Mouse (Mus musculus): ENCODE results near the gene Apobec4. TPM values are rescaled to one million over a fixed set of nuclear protein-coding genes. Genes with fewer than 3 reads are reported as not detected.

Gene Apobec4
- polyA plus RNA-seq (2016; fragmentation: Nextera tagmentation; extraction: Ambion mirVana), result not detected in 2 replicates

GRCm38 (mm10) chr1:152750312-152750965, at the start of gene Apobec4:
Apobec4 (plus strand) TSS chr1:152750551.
- H3K4me1 ChIP-seq, result peaks cover 3% of the 10 kb centered on the region
- no peaks in the 10 kb centered on the region for H3K36me3 ChIP-seq (replicated peaks)
- ATAC-seq (ENCODE audit: low FRiP score), result no peak
- H3K4me2 ChIP-seq, result no peak within 1 kb of the TSS
- WGBS, result 53% methylated on average over 13 of the region's 13 CpGs
- no peaks in the 10 kb centered on the region for H3K9me3 ChIP-seq
- H3K9ac ChIP-seq, result no peak within 1 kb of the TSS
- no peak within 1 kb of the TSS for H3K4me3 ChIP-seq (replicated peaks)
- no peak within 1 kb of the TSS for H3K27ac ChIP-seq
- no peaks in the 10 kb centered on the region for H3K27me3 ChIP-seq

GRCm38 (mm10) chr1:152701066-152701465, 49.3 kb upstream of the Apobec4 start:
- no peak for ATAC-seq (ENCODE audit: low FRiP score)
- 89% methylated on average over 5 of the region's 5 CpGs for WGBS
- Histone ChIP-seq H3K4me1 (0 out of 2 replicates have a peak, but pooled peaks cover 4% of the 10 kb centered on the region), H3K27me3 (no peaks in the 10 kb centered on the region), H3K9ac (no peak overlapping the region), H3K4me3 (replicated peaks) (no peak overlapping the region), H3K27ac (no peak overlapping the region), H3K9me3 (no peaks in the 10 kb centered on the region), H3K4me2 (no peak overlapping the region), H3K36me3 (replicated peaks) (no peaks in the 10 kb centered on the region)

- Histone ChIP-seq H3K4me1 (0 out of 2 replicates have a peak, but pooled peaks cover 4% of the 10 kb centered on the region), H3K36me3 (replicated peaks) (no peaks in the 10 kb centered on the region), H3K9me3 (no peaks in the 10 kb centered on the region), H3K27ac (no peak overlapping the region), H3K9ac (no peak overlapping the region), H3K4me3 (replicated peaks) (no peak overlapping the region), H3K4me2 (no peak overlapping the region), H3K27me3 (no peaks in the 10 kb centered on the region)
- ATAC-seq (ENCODE audit: low FRiP score), result peak; percentile 61; the same call in 1 of the 2 replicates
- 41% methylated on average over 6 of the region's 6 CpGs for WGBS
Measured at GRCm38 (mm10) chr1:152702920-152703319, 47.4 kb upstream of the Apobec4 start.

GRCm38 (mm10) chr1:152703941-152704340, 46.4 kb upstream of the Apobec4 start:
- Histone ChIP-seq H3K4me2 (no peak overlapping the region), H3K4me1 (0 out of 2 replicates have a peak, but pooled peaks cover 4% of the 10 kb centered on the region), H3K9me3 (no peaks in the 10 kb centered on the region), H3K36me3 (replicated peaks) (no peaks in the 10 kb centered on the region), H3K9ac (no peak overlapping the region), H3K27ac (no peak overlapping the region), H3K4me3 (replicated peaks) (no peak overlapping the region), H3K27me3 (no peaks in the 10 kb centered on the region)
- ATAC-seq (ENCODE audit: low FRiP score), result no peak
- WGBS, result 76% methylated on average over 6 of the region's 6 CpGs

- no peaks in the 10 kb centered on the region for H3K36me3 ChIP-seq (replicated peaks)
- ATAC-seq (ENCODE audit: low FRiP score), result no peak
- H3K4me1 ChIP-seq, result 0 out of 2 replicates have a peak, but pooled peaks cover 4% of the 10 kb centered on the region
- no peak overlapping the region for H3K4me2 ChIP-seq
- no peak overlapping the region for H3K9ac ChIP-seq
- H3K27me3 ChIP-seq, result no peaks in the 10 kb centered on the region
- no peak overlapping the region for H3K27ac ChIP-seq
- no peaks in the 10 kb centered on the region for H3K9me3 ChIP-seq
- H3K4me3 ChIP-seq (replicated peaks), result no peak overlapping the region
- 91% methylated on average over 2 of the region's 2 CpGs for WGBS
Measured at GRCm38 (mm10) chr1:152707560-152707959, 42.8 kb upstream of the Apobec4 start.

- ATAC-seq (ENCODE audit: low FRiP score), result no peak
- no peaks in the 10 kb centered on the region for H3K4me1 ChIP-seq
- H3K27me3 ChIP-seq, result no peaks in the 10 kb centered on the region
- WGBS, result 94% methylated on average over 4 of the region's 4 CpGs
- no peaks in the 10 kb centered on the region for H3K36me3 ChIP-seq (replicated peaks)
- no peak overlapping the region for H3K9ac ChIP-seq
- no peak overlapping the region for H3K27ac ChIP-seq
- no peak overlapping the region for H3K4me2 ChIP-seq
- no peaks in the 10 kb centered on the region for H3K9me3 ChIP-seq
- H3K4me3 ChIP-seq (replicated peaks), result no peak overlapping the region
Measured at GRCm38 (mm10) chr1:152711037-152711436, 39.3 kb upstream of the Apobec4 start.

GRCm38 (mm10) chr1:152713924-152714323, 36.4 kb upstream of the Apobec4 start:
- H3K27ac ChIP-seq, result no peak overlapping the region
- WGBS, result 67% methylated on average over 4 of the region's 4 CpGs
- no peaks in the 10 kb centered on the region for H3K36me3 ChIP-seq (replicated peaks)
- H3K9me3 ChIP-seq, result no peaks in the 10 kb centered on the region
- H3K9ac ChIP-seq, result no peak overlapping the region
- no peak overlapping the region for H3K4me2 ChIP-seq
- H3K4me3 ChIP-seq (replicated peaks), result no peak overlapping the region
- no peaks in the 10 kb centered on the region for H3K27me3 ChIP-seq
- no peaks in the 10 kb centered on the region for H3K4me1 ChIP-seq
- ATAC-seq (ENCODE audit: low FRiP score), result no peak

- H3K4me1 ChIP-seq, result no peaks in the 10 kb centered on the region
- no peaks in the 10 kb centered on the region for H3K9me3 ChIP-seq
- no peaks in the 10 kb centered on the region for H3K36me3 ChIP-seq (replicated peaks)
- H3K27ac ChIP-seq, result no peak overlapping the region
- no peaks in the 10 kb centered on the region for H3K27me3 ChIP-seq
- H3K4me3 ChIP-seq (replicated peaks), result no peak overlapping the region
- H3K9ac ChIP-seq, result no peak overlapping the region
- 49% methylated on average over 3 of the region's 3 CpGs for WGBS
- H3K4me2 ChIP-seq, result no peak overlapping the region
- no peak for ATAC-seq (ENCODE audit: low FRiP score)
Measured at GRCm38 (mm10) chr1:152714405-152714804, 35.9 kb upstream of the Apobec4 start.

GRCm38 (mm10) chr1:152717329-152717728, 33.0 kb upstream of the Apobec4 start:
- Histone ChIP-seq H3K9ac (no peak overlapping the region), H3K4me3 (replicated peaks) (no peak overlapping the region), H3K9me3 (no peaks in the 10 kb centered on the region), H3K4me2 (no peak overlapping the region), H3K27me3 (no peaks in the 10 kb centered on the region), H3K4me1 (no peaks in the 10 kb centered on the region), H3K27ac (no peak overlapping the region), H3K36me3 (replicated peaks) (no peaks in the 10 kb centered on the region)
- ATAC-seq (ENCODE audit: low FRiP score), result no peak
- 88% methylated on average over 1 of the region's 1 CpGs for WGBS

- 62% methylated on average over 6 of the region's 6 CpGs for WGBS
- ATAC-seq (ENCODE audit: low FRiP score), result no peak
- no peaks in the 10 kb centered on the region for H3K36me3 ChIP-seq (replicated peaks)
- no peaks in the 10 kb centered on the region for H3K27me3 ChIP-seq
- no peaks in the 10 kb centered on the region for H3K4me1 ChIP-seq
- H3K27ac ChIP-seq, result no peak overlapping the region
- no peak overlapping the region for H3K4me2 ChIP-seq
- no peak overlapping the region for H3K4me3 ChIP-seq (replicated peaks)
- H3K9ac ChIP-seq, result no peak overlapping the region
- no peaks in the 10 kb centered on the region for H3K9me3 ChIP-seq
Measured at GRCm38 (mm10) chr1:152718200-152718599, 32.2 kb upstream of the Apobec4 start.

GRCm38 (mm10) chr1:152720969-152721368, 29.4 kb upstream of the Apobec4 start:
- Histone ChIP-seq H3K9me3 (no peaks in the 10 kb centered on the region), H3K27ac (no peak overlapping the region), H3K4me1 (no peaks in the 10 kb centered on the region), H3K27me3 (no peaks in the 10 kb centered on the region), H3K4me3 (replicated peaks) (no peak overlapping the region), H3K9ac (no peak overlapping the region), H3K36me3 (replicated peaks) (no peaks in the 10 kb centered on the region), H3K4me2 (no peak overlapping the region)
- WGBS, result 90% methylated on average over 4 of the region's 4 CpGs
- ATAC-seq (ENCODE audit: low FRiP score), result no peak

- Histone ChIP-seq H3K4me2 (no peak overlapping the region), H3K9ac (no peak overlapping the region), H3K36me3 (replicated peaks) (no peaks in the 10 kb centered on the region), H3K27me3 (no peaks in the 10 kb centered on the region), H3K27ac (no peak overlapping the region), H3K4me3 (replicated peaks) (no peak overlapping the region), H3K9me3 (no peaks in the 10 kb centered on the region), H3K4me1 (no peaks in the 10 kb centered on the region)
- 85% methylated on average over 11 of the region's 11 CpGs for WGBS
- no peak for ATAC-seq (ENCODE audit: low FRiP score)
Measured at GRCm38 (mm10) chr1:152721535-152722198, 28.7 kb upstream of the Apobec4 start.

- no peak for ATAC-seq (ENCODE audit: low FRiP score)
- Histone ChIP-seq H3K4me1 (no peaks in the 10 kb centered on the region), H3K9me3 (no peaks in the 10 kb centered on the region), H3K4me2 (no peak overlapping the region), H3K9ac (no peak overlapping the region), H3K27ac (no peak overlapping the region), H3K36me3 (replicated peaks) (no peaks in the 10 kb centered on the region), H3K4me3 (replicated peaks) (no peak overlapping the region), H3K27me3 (no peaks in the 10 kb centered on the region)
Measured at GRCm38 (mm10) chr1:152724286-152724685, 26.1 kb upstream of the Apobec4 start.
